Mouse (Mus musculus): ENCODE measurements at regions not wholly inside any gene's neighbourhood (a gene's known extent, or its start where the extent isn't known, plus 50 kb on each side); places are given as distances from the start of the nearest gene placed in this dataset.

- no peak for TF ChIP-seq CTCF (IDR thresholded peaks at IDR 0.05; ENCODE audit: borderline replicate concordance, insufficient read depth, low read length)
- TF ChIP-seq POLR2A (IDR thresholded peaks at IDR 0.05; ENCODE audit: low read depth, low read length), result no peak
Observed at GRCm38 (mm10) chr11:93660379-93660778, 225.2 kb downstream of the Utp18 start.

All from embryonic fibroblast, embryonic 13.5 days (primary cell).